Mouse (Mus musculus) cerebellum, postnatal 10 days (tissue): ENCODE data around the gene Gm9745.
"Not testable (repeated sequence)": the region's sequence is repeated elsewhere in the genome, so short reads cannot be mapped to it uniquely, and the experiment has no call there.

Experiments
- DNase-seq, 2 experiments: peaks; one replicate each; pipeline ENCODE4 v3.0.0; 2021; ENCODE audit warnings: mixed read lengths in 2 of 2

Gm9745 gene

DNA sequence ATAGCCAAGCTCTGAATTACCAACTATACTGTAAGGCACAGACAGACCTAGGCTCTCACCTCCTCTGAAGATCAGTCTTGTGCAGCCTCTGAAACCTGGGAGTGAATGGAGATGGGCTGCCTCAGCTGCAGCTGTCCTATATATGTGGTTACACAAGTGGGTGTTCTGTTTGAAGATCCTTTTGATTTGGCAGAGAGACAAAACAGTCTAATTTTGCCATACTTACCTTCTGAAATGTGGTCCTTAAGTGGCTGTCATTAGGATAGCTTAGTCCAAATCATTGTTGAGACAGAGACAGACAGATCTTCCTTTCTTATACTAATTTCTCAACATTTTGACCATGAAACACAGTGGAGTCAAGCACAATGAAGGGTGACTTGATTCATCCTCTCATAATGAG is at the start of gene Gm9745:
Gene Gm9745, minus strand, starts transcription at position 101 of the 400 bp plus-strand sequence.
- DNase-seq: not testable (repeated sequence)

GRCm38 (mm10) chr13:8997221-8997620 is 49.2 kb upstream of the Gm9745 start:
- not testable (repeated sequence) for DNase-seq

- DNase-seq: peak; percentile 97 to 98
Measured at GRCm38 (mm10) chr13:8995990-8996786, 48.2 kb upstream of the Gm9745 start, which contains the start of gene Gtpbp4. Gtpbp4 (minus strand) TSS chr13:8996083.

DNA sequence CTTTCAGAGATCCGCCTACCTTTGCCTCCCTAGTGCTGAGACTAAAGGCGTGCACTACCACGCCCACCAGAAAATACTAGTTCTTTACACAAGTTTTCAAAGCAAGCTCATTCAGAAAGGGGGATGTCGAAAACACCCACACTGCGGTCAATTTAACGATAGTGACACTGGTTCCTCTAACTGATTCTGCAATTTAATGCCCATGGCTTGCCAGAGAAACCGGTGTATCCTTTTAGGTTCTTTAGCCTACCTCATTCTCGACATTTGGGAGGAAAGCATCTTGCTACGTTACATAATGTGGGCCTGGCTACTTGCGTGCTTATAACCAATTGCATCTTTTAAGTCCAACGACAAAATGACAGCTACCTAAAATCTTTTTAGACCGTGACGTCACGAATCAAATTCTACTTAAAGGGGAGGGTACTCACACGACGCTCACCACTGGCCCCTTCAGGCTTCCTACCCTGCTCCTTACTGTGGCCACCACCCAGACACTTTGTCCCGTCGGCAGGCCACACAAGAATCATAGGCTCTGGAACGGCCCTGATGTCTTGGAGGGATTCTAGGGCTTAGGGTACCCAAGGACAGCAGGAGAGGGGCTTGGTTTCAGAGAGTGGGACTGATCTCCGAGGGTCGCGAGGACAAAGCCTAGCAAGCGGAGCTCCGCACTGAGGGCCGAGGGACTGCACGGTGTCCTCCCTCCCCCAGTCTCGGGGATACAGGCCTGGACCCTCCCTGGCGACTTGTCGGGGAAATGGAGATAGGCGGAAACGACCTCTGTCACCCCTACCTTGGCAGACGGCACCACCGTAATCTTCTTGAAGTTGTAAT is 47.3 kb upstream of the Gm9745 start:
- no peak for DNase-seq

GRCm38 (mm10) chr13:8992231-8992630 is 44.2 kb upstream of the Gm9745 start:
- DNase-seq: no peak

DNA sequence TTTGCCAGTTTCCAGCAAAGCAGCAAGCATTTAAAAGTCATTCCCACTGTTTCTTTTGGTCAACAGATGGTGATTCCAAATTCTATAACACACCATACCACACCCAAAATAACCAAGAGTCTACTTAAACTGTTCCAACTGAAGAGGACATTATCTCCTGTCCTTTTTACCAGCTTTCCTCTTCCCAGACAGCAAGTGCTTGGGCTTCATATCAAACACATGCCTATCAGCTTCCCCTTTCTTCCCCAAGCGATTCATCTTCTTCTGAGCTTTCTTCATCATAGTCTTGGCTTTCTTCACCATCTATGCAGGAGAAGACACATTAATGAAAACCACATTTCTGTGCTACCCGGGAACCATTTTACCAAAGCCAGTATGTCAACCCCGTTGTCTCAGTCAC is 24.9 kb upstream of the Gm9745 start:
- DNase-seq: no peak

DNA sequence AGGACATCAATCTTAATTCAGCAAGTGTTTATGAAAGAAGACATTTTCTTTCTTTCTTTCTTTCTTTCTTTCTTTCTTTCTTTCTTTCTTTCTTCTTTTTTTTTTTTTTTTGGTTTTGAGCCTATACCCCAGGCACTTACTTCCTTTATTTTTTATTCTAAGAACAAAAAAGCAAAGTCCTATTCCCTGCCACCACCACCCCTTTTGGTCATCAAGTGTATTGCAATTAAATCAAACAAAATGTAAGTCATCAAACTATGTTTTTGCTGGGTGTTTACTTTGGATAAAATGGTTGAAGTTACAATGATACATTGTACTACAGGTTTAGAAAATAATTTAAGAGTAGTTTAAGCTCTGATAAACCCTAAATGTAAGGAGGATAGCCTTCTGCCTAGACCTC is 24.3 kb upstream of the Gm9745 start:
- no peak for DNase-seq

DNA sequence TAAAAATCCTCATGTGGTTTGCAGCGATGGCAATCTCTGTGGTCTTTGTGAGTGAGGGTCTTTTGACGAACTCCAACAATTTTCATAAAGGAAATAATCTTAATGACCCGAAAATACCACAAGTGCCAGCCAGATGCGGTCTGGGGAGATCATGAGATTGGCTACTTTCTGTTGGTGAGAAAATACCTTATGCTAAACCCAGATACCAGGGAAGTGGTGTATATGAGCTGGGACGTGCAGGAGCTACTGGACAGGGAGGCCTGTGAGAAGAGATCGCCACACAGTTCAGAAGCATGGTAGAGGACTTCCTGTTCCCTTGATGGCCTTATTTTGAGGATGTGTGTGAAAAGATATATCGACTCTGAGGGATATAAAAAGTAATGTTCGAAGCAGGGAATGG is 19.7 kb upstream of the Gm9745 start:
- no peak for DNase-seq

DNA sequence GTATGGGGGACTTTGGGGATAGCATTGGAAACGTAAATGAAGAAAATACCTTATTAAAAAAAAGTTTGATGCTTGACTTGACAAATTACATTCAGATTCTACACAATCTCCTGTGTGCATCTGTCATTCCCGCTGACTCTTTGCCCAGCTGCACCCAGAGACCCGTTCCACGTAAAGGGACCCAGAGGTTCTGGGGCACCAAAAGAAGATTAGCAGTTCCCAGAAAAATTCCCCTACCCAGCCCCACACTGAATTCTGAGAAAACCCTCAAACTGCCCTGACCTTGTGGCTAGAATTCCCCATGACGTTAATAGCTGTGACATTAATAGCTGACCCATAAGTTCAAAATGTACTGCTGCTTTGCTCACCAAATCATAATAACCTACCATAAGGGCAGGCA is 17.2 kb upstream of the Gm9745 start:
- DNase-seq: no peak

DNA sequence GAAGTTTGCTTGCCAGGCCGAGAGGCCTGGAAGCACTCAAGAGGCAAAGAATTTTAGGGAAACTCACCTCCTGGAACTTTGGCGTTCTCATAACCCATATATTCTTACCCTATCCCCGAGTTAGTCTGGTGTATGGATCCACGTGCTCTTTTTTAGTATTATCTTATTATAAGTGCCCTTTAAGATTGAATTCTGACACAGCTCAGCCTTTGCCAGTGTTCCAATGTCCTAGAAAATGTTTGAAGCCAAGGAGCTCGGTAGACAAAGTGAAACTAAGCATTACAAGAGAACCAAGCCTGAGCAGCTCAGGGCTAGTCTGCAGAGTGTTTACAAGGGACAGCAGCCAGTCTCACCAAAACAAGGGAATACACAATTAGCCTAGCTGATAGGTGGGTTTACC is 14.2 kb upstream of the Gm9745 start:
- not testable (repeated sequence) for DNase-seq

- not testable (repeated sequence) for DNase-seq
Measured at GRCm38 (mm10) chr13:8961128-8961888, 13.3 kb upstream of the Gm9745 start.

GRCm38 (mm10) chr13:8959554-8959953 is 11.5 kb upstream of the Gm9745 start:
- DNase-seq: not testable (repeated sequence)

GRCm38 (mm10) chr13:8959058-8959457 is 11.0 kb upstream of the Gm9745 start:
- DNase-seq: not testable (repeated sequence)

DNA sequence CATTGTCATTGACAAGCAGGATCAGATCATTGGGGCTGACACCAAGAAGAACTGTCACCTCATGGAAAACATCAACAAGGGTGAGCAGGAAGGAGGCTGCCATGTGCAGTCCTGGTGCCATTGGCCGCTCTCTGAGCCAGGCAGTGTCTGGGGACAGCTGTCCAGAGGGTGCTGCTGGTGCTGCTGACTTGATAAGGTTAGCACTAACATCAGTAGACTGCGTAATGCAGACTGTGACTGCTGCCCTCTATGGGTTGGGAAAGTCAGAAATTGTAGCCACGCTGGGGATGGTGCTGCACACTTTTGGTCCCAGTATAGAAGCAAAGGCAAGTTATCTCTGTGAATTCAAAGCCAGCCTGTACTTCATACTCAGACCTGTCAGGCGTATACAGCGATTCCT is 8.8 kb upstream of the Gm9745 start:
- not testable (repeated sequence) for DNase-seq

GRCm38 (mm10) chr13:8955127-8955526 is 7.1 kb upstream of the Gm9745 start:
- not testable (repeated sequence) for DNase-seq

DNA sequence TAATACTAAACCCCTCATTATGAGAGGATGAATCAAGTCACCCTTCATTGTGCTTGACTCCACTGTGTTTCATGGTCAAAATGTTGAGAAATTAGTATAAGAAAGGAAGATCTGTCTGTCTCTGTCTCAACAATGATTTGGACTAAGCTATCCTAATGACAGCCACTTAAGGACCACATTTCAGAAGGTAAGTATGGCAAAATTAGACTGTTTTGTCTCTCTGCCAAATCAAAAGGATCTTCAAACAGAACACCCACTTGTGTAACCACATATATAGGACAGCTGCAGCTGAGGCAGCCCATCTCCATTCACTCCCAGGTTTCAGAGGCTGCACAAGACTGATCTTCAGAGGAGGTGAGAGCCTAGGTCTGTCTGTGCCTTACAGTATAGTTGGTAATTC is 4.5 kb upstream of the Gm9745 start, which contains the start of gene Idi2:
Gene Idi2, plus strand, starts transcription at position 301 of the 400 bp plus-strand sequence.
- not testable (repeated sequence) for DNase-seq

DNA sequence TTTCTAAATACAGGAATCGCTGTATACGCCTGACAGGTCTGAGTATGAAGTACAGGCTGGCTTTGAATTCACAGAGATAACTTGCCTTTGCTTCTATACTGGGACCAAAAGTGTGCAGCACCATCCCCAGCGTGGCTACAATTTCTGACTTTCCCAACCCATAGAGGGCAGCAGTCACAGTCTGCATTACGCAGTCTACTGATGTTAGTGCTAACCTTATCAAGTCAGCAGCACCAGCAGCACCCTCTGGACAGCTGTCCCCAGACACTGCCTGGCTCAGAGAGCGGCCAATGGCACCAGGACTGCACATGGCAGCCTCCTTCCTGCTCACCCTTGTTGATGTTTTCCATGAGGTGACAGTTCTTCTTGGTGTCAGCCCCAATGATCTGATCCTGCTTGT is 4.2 kb downstream of the Gm9745 start:
- DNase-seq: not testable (repeated sequence)

- not testable (repeated sequence) for DNase-seq
Measured at GRCm38 (mm10) chr13:8941701-8942100, 6.3 kb downstream of the Gm9745 start.

GRCm38 (mm10) chr13:8941110-8941509 is 6.9 kb downstream of the Gm9745 start:
- DNase-seq: not testable (repeated sequence)

- DNase-seq: not testable (repeated sequence)
Measured at GRCm38 (mm10) chr13:8937611-8938140, 10.4 kb downstream of the Gm9745 start.

- no peak for DNase-seq
Measured at GRCm38 (mm10) chr13:8933499-8933898, 14.5 kb downstream of the Gm9745 start.

DNA sequence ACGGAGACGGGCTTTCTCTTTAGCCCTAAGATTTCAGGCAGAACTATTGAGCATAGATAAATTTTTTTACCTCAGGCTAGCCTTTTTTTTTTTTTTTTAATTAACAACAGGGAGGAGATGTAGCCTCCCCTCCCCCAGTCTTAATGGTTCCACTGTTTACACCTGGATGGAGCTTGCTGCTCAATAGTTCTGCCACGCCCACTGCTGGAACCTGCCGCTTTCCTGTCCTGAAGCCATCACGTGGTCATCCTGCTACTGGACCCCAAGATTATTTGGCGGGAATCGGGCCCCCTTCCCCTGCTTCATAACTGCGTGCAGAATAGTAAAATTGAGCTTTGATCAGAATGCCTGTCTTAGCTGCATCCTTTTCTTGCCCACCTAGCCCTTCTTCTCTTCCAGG is 34.1 kb downstream of the Gm9745 start:
- not testable (repeated sequence) for DNase-seq
